Mouse (Mus musculus) telencephalon, adult 2 months (tissue): ENCODE results near the gene Lemd1.

Source experiments
- DNase-seq: peaks from one replicate; pipeline ENCODE4 v3.0.0-alpha.2; 2011; ENCODE audit warnings: low read depth, low spot score

The Lemd1 gene

DNA sequence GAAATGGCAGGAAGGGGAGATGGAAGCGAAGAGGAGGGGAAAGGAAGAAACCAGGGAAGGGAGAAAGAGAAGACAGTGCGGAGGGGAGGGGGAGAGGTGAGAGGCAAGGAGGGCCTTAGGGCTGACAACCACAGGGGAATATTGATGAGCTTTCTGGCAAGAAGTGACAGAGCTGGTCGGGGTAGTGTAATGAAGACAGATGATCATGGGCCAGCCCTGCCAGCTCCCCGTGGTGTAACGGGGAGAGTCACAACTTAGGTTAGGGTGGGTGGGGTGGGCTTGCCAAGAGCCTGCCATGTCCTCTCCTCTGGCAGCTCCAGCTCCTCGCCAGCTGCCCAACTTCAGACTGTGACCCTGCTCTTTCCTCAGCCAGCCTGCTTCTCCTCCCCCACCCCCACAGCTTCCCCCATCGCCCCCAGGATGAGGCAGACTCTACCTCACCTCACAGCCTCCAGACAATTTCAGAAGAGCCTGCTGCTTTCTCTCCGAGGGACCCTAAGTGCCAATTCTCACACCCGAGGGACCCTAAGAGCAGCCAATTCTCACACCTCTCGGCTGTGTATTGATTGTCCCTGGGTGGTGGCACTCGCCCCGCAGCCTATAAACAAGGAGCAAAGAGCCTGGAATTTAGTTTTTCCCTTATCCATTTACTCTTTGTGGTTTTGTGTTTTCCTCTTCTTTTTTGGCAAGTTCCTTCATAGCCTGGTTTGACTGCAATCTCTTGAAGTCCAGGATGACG, 26.3 kb upstream of the Lemd1 start:
- DNase-seq, result no peak

DNA sequence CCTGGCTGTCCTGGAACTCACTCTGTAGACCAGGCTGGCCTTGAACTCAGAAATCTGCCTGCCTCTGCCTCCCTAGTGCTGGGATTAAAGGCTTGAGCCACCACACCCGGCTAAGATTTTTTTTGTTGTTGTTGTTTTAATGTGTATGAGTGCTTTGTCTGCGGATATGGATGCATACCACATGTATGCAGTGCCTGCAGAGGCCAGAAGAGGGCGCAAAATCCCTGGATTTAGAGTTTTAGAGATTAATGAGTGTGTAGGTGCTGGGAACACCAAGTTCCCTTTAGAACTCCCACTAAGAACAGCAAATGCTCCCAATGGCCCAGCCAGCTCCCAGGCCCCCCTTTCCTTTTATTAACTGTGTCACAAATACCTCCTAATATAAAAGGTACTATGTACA, 25.4 kb upstream of the Lemd1 start:
- no peak for DNase-seq

DNA sequence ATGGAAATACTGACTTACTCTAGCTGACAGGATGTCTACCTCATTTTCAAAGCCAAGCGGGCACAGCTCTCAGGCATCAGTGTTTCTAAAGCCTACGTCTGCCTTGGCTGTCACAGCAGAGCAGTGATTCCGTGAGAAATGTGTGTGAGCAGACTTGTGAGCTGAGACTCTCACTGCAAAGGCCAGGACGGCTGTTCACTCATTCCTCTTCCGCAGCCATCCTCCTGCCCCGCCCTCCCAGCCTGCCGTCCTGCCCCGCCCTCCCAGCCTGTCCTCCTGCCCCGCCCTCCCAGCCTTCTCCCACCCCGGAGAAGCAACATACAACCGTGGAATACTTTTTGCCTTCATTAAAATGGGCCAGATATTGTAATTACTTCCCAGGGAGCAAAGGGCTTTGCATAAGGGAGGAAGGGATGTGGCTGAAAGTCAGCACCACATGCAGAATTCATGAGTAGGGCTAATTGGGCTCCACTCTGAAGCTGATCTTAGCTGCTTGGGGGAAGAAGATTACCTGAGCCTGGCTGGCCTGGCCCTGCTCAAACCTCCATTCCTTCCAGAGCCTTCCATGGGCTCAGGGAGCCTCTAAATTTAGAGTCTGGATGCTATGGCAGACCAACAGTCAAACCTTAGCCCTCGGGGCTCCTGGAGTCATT, 23.0 kb upstream of the Lemd1 start:
- DNase-seq, result no peak

DNA sequence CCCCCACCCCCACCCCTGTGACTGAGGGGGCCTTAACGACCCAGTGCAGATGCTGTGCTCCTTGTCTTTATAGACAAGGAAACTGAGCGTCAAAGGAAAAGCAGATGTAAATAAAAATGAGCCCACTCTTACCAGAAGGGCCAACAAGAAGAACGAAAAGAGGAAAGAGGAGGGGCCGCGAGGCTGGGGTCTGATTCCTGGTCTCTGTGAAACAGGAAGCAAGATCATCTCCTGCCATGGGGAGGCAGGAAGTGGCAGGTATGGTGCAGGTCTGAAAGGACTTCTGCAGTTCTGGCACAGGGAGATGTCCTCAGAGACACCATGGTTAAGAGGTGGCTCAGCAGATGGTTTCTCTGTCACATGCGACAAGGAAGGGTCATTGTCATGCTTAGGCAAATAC, 20.5 kb upstream of the Lemd1 start:
- no peak for DNase-seq

DNA sequence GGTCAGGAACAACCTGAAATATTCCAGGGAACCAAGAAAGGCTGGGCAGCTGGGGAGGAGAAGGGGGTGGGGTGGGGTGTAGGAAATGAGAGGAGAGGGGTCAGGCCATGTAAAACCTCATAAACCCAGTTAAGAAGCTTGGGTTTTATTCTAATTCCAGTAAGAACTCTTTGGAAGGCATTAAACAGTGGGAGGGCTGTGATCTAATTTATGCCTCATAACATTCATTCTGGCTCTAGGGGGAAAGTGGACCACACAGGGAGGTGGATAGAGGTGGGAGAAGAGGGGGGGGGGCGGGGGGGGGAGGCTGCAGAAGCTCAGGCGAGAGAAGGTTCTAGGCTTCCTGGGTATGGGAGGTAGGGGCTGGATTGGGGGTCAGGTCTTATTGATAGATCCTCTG, 19.6 kb upstream of the Lemd1 start:
- DNase-seq, result no peak

DNA sequence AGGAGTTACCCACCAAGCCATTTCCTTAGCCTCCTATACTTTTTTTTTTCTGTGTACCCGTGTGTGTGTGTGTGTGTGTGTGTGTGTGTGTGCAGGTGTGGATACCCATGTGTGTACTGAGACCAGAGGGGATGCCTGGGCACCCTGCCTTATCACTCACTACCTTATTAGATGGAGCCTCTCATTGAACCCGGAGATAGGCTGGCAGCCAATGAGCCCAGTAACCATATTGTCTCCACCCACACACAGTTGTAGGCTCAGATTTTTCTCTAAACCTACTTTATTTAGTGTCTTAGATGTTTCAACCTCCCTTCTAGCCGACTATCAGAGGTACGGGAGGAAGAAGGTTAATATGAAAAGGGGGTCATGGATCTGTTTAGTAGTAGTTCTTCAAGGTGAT, 4.9 kb upstream of the Lemd1 start:
- DNase-seq, result no peak

DNA sequence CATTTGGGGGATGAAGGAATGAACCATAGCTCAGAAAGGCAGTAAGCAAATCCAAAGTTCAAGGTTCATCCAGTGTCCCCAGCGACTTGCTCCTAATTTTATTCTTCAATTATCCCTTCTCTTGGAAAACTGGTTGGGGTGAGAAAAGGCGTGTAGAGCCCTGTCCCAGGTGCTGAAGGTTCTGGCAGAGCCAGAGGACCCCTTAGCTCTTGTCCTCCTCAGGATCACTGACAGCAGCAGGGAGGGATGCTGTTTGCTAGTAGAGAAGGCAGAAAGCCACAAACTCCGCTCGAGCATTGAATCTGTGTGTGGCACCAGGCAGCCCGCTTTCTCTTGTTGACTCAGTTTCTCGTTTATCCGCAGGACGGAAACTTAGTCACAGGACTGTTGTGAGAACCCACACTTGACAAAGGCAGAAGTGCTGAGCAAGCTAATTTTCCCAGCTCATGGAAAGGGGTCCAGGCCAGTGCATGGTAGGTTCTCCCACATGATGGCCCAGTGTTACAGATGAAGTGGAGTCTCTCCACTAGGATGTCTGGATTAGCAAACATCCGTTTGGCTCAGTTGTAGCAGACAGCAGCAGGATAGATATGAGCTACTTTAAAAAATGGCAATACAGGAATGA, 2.7 kb upstream of the Lemd1 start:
- no peak for DNase-seq

DNA sequence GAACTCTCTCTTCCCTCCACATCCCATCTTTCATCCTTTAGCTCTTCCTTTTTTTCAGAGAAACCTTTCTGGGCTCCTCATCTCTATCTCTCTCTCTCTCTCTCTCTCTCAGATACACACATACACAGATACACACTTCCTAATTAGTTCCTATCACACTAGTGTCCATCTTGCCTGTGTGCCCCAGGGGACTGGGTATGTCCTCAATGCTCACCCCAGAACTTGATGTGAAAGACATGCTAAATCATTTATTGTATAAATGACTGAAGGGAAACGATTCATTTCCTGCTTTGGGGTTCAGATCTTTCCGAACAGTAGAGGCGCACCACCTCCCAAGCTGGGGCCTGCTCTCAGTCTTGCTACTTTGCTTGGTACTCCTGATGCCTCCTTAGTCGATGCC, 2.0 kb upstream of the Lemd1 start:
- no peak for DNase-seq

DNA sequence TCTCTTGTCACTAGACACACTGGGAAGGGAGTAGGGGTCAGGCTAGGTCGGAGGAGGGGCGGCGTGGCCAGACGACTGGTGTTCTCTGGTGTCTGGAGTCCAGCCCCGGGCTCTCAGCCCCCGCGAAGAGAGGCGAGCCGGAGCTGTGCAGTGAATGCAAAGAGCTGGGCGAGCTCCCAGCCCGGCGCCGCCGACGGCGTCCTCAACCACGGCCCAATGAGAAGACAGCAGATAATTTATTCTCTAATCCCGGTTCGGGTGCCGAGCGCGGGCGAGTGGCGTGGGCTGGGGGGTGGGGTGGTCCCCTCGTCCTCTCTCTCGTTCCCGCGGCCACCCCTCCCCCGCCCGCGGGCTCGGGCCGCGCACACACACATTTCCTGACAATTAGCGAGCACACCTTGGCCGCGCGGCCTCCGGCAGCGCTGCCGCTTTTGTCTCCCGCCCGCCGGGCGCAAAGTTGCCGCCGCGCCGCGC, 1.2 kb upstream of the Lemd1 start:
- no peak for DNase-seq

DNA sequence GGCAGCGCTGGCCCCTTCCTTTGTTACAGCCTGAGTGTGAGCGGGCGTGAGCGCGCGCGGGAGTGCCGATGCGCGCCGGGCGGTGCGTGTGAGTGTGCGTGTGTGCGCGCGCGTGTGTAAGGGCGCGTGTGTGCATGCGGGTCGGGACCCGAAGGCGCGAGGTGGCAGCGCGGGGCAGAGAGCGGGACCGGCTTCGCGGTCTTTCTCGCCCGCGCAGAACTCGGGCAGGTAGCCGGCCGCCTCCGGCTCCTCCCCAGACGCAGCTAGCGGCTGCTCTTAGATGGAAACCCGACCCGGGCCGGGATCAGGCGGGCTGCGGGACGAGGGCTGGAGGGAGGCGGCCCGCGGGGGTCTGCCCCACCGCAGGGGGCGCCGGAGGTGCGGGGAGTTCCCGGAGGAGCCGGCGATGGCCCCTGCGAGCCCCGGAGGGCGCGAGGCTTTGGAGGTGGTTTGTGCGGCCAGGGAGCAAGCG, 574 bp upstream of the Lemd1 start:
- no peak for DNase-seq

DNA sequence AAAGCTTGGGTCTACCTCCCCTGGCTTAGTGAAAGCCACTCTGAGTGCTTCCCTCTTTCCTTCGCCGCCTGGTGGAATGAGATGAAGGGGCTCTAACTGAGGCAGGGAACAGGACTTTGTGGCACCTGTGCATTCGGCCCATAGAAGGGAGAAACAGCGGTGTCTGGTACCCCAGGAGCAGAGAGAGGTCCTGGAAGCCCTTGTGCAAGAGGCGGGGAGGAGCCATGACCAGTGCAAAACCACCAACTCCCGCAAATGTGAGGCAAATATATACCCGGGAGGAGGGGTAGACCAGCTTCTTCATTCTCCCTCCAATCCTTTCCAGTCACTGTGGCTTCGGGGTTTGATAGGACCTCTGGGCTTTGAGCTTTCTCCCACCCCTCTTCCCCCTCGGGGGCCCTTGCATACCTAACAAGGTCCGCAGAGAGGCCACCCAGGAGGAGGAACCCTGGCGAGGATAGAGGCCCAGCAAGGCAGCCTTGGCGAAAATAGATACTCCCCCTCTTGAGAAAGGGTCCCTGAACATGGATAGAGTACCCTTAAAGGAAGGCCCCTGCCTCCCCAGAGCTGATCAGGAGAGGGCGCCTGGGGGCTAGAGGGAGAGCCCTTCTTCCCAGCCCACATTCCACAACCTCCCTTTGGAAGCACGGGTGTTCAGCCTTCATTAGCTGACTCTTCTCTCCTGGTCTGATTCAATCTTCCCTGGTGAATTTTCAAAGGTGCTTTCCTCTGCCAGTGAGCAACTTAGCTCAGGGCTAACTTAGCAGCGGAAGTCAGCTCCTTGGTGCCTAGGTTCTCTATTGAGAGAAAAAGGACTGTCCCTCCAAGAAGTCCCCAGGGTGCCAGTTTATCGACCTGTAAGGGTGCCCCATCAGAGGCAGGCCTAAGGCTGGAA, 802 bp downstream of the Lemd1 start:
- DNase-seq, result no peak

DNA sequence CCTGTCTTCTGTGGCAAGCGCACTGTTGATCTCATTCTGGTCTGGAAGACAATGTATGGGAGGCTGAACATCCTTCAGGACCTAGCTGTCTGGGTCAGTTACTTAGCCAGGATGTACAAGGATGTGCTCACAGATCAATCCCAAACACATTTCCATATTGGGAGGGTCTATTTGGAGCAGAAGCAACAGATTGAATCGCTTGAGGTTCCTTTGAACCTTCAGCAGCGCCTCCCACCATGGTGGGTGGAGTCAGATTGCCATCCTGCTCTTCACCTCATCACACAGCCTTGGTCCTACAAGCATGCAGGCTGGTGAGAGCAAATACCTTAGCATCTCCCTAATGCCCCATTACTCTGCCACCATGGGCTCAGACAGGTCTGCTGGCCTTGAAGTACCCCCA, 2.6 kb downstream of the Lemd1 start:
- DNase-seq, result no peak

DNA sequence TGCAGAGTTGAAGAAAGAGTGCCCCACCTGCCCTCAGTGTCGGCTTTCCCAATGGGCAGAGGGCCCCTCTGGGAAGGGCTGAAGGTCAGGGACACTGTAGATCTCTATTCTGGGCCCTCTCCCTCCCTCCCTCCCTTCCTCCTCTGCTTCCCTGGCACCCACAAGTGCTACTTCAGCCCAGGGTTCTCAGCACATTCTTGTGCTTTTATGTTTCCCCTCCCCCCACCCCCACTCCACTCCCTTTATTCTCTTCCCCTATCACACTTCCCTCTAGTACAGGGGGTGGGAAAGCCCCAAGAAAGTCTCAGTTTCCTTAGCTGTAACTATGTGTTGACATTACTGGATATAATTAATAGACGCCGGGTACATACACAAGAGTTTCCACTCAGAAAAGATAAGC, 3.4 kb downstream of the Lemd1 start:
- DNase-seq, result no peak

DNA sequence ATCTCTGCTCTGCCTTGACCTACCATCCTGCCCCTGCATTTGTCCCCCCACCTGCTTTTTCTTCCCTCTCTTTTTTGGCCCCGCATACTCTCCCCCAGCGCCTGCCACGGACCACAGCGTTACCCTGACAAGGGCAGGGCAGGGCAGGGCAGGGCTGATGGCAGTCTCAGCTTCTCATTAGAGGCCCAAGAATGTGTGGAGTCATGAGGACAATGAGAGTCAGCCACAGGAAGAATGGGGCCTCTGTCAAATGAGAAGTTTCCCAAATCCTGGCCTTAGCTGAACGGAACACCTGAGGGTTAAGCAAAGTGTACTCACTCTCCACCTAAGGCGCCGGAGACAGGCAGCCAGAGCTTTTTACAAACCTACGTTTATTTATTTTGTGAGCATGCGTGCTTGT, 3.9 kb downstream of the Lemd1 start:
- DNase-seq, result no peak

DNA sequence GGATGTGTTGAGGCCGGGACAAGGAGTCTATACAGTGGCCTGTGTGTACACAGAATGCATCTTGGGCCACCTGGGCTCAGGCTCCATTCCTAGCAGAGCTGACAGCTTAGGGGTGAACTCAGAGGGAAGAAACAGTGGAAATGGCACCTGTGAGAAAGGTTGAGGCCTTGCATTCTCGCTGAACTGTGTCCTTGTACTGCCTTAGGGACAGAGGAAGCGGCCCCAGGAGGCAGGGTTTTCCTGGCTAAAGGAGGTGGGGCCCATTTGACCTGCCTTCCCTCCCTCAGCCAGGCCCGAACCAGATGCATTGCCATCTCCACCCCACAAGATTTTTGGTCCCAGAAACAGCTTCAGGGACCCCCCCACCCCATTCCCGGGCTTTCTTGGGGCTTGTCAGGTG, 4.5 kb downstream of the Lemd1 start:
- no peak for DNase-seq

DNA sequence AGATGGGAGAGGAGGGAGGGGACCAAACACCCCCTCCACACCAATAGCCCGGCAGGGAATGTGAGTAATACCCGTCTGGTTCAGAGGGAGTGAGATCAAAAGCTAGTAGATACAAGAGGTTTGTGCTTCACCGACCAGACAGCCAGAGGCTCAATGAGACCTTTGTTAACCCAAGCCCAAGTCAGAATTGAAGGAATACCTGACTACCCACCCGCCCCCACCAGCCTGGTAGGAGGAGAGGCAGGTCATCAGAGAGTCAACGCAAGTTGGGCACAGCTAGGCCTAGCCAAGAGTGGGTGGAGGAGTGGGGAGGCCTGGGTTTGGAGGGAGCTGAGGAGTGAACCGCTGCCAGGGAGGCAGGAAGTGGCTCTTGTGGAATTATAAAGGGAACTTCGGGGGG, 5.1 kb downstream of the Lemd1 start:
- DNase-seq, result no peak

DNA sequence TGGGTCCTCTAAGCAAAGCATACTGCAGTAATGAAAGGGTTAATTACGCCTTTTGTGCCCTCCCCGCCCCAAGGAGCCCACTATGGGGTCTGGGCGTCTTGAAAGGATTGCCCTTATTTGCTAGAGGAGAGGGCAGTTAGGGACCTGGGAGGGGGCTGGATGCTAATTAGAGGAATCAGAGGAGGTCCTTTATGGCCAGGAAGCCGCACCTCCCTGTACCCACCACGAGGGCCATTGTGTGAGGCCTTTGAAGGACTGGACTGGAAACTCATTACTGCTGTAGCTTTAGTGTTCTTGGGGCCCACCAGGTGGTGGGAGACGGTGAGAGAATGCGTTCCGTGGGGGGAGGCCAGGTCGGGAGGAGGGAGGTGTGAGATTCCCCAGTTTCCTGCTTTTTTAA, 6.4 kb downstream of the Lemd1 start:
- DNase-seq, result no peak

DNA sequence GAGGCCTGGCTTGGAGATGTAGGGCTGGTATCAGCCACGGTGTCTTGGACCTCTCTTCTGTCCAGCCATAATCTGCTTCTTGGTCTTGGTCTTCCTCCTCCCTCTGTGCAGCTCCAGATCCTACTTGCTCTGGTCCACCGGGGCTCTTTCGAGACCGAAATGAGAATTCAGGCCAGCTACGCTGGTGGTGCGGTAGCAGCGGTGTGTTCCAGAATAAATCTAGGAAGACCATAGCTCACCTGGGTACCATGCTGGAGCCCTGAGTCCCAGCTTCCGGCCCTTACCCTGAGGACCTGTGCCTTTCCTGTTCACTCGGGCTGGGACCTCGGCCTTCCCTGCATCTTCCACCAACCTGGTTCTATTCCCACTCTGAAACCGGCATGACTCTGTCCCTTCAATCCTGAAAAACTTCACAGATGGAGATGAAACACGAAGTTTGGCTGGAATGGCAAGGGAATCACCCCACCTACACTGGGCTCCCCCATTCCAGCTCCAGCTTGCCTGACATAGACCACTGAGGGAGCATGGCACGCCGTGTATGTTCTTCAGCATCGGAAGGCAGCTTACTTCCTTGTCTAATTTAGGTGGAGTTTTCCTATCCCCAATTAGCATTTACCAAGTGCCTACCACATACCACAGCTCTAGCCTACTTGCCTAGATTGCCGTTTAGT, 7.3 kb downstream of the Lemd1 start:
- no peak for DNase-seq

DNA sequence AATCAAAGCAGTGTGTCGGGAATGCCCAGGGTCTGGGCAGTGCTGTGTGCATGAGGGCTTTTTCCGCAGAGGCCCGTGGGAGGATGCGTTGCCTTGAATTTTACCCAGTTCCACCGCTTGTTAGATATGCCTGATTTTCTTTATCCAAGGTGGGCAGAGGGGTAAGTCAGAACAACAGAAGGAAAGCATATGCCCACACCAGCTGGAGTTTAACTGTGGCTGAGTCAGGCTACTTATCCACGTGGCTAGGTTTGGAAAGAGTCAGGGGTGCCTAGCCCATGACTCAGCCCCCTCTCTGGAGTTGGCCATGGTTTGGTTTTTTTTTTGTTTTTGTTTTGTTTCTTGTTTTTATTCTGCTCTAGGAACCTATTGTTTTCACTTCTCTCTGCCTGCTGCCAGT, 8.0 kb downstream of the Lemd1 start:
- no peak for DNase-seq

DNA sequence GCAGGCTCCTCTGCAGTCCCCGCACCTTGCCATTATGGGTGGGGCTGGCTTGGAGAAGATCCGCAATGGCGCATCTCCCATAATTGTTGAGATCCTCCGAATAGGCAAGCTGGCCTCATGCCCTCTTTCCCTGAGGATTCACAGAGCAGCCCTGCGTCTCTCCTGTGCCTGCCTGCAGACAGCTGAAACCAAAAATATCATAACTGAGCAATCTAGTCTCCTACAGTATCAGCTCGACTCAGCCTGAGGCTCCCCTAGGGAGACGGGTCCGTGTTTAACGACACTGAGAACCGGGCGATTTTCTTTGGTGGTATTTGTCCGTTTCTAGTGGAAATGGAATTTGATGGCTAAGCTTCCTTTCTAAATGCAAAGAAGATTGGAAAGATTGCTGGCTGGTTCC, 8.7 kb downstream of the Lemd1 start:
- no peak for DNase-seq
